Mouse (Mus musculus): Measurements from ENCODE around the gene Dagla.

The Dagla gene

DNA sequence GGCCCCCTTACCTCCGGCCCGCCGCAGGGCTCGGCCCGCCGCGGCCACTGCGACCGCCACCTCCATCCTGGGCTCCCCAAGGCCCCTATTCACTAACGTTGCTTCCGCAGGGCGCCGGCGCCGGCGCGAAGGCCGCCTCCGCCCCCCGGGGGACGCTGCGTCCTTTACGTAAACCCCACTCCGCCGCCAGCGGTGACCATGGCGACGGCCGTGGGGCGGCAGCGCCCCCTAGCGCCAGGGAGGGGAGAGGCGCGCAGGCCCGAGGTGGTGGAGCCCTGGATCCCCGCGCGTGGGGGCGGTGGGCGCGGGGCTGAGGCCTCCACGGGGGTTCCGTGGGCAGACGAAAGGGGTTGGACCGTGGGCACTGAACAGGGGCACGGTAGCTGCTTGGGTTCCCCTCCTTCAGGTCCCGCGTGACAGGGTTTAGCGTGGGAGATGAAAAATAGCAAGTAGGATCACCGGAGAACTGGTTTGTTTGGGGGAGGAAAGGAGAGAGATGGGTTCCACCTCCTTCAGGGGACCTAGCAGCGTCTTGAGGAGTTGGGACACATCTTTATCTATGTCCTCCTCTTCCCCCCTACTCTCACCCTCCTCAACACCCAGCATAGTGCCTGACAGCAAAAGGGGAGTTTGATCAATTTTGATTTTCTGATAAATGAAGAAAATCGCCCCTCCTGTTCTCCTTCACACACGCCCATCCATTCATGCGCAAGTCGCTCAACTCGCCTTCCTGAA lies at the start of gene Dagla:
TSS of gene Dagla (minus strand) at position 68 of the 735 bp plus-strand sequence.
- DNase-seq (ENCODE audit: low read depth, low spot score): peak; percentile 51

DNA sequence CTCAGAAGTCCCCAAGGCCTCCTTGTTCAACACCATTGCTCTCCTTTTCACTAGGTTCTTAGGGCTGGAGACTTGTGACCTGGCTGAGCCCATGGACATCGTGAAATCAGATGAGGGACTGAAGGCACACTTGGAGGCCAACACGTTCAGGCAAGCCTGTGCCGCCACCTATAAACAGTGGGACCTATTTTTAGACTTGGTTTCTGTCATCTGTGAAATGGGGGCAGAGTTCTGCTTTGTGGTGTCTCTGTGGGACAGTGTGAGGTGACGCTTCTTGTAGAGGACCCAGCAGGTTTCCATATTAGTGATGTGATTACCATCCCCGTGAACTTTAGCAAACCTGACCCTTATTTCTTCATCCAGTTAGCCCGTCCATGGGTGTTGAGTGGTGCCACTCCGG lies 47.5 kb upstream of the Dagla start:
- no peak for DNase-seq (ENCODE audit: low read depth, low spot score)

DNA sequence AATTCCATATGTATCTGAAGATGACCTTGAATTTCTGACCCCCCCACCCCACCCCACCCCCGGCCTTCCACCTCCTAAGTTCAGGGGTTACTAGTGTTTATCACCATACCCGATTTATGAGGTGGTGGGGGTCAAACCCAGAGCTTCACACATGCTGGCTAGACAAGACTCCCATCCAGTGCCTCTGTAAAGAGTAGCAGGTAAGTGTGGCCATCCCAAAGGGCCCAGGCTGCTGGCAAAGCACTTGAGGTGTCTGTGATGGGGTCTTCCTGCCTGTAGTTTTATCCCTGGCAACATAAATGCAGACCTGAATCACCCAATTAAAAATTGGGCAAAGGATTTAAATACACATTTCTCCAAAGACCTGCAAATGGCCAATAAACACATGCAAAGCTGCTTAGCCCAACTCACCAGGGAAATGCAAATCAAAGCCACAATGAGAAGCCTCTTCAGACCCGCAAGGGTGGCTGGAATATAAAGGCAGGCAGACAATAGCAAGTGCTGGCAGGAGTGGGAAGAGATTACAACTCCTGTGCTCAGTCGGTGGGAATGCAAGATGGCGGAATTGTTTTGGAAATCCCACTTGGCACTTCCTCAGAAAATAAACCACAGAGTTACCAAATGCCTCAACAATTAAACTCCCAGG lies 43.1 kb upstream of the Dagla start:
- no peak for DNase-seq (ENCODE audit: low read depth, low spot score)

DNA sequence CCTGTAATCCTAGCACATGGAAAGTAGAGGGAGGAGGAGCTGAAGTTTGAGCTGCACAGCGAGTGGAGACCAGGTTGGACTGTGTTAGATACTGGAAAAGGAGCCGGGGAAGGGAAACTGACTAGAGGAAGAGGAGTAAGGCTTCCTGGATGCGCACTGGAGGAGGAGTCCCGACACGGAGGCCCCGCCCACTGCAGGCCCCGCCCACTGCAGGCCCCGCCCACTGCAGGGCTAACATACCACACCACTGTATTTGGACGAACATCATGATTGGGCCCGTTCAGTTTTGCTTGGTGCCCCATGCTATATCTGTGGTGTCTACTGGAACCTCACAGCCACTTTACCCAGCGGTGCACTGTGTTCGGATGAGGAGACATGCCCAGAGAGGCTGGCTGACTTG lies 41.0 kb upstream of the Dagla start:
- DNase-seq (ENCODE audit: low read depth, low spot score): no peak

DNA sequence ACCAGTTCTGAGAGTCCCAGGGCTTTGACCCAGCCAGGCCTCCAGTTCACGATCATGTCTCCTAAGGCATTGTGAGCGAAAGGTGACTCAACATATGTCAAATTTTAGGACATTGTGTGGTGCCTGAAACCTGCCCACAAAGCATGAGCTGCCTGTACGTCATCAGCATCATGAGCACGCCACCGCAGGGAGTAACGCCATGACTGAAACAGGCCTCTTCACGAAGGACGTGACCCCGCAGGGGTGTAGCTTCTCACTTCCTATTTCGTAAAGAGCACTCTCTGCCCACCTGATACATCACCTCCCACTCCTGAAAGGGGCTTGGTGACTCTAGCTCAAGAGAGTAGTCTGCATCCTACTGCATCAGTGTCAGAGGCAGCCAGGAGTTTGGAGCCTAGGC lies 39.2 kb upstream of the Dagla start:
- no peak for DNase-seq (ENCODE audit: low read depth, low spot score)

DNA sequence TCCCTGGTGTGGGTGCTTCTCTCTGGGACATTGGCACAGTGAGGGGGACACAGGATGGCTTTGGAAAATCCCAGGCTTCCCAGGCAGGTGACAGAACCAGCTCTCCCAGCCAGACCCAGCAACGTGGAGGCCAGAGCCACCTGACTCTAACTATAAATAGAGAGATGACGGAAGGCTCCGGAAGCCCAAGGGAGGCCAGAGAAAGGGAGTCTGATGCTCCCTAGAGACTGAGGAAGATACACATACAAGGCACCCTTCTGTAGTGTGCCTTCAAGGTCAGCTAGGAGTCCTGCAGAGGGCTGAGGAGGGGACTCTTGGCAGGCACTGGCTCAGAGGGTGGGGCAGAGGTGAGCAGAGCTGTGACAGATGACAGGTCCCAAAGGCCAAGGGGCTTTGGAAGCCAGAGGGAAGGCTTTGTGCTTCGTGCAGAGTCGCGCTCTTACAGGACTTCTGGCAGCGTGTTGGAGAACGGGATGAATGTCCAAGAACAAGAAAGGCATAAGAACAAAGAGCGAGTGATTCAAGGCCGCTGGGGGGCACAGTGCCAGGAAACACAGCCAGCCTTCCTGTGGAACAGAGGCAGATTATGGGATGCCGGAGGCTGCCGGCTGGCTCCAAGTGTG lies 37.3 kb upstream of the Dagla start:
- DNase-seq (ENCODE audit: low read depth, low spot score): no peak

DNA sequence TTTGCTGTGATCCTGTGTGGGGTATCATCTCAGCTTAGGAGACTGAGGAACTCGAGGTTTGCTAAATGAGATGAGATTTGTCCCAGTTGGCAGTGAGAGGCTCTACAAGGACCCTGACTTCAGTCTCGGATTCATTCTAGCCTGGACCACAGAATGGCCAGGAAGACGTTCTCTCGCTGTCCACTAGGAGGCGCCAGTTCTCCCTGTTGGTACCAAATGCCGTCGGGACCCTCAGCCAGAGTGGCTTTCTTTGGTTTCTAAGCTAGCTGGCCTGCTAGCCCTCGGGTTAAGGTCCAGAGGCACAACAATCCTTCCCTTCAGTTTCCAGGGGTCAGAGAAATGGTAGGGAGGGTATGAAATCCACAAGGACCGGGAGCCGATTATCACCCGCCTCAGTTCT lies 36.5 kb upstream of the Dagla start:
- peak; percentile 64 for DNase-seq (ENCODE audit: low read depth, low spot score)

DNA sequence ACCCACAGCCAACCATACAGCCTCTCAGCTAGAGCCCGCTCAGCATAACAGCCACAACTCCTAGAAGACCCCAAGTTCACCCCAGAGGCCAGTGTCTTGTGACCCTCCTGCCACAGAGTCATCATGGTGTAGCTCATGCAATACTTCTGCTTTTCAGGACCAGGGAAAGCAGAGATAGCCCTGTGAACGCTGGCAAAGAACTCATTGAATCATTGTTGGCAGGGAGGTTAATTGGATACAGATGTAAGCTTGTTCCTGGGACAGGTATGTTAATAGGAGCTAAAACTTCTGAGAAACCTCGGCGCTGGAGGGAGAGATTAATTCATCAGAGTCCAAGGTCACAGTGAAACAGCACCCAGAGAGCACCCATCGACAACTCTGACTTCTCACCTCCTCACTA lies 36.0 kb upstream of the Dagla start:
- peak; percentile 36 for DNase-seq (ENCODE audit: low read depth, low spot score)

DNA sequence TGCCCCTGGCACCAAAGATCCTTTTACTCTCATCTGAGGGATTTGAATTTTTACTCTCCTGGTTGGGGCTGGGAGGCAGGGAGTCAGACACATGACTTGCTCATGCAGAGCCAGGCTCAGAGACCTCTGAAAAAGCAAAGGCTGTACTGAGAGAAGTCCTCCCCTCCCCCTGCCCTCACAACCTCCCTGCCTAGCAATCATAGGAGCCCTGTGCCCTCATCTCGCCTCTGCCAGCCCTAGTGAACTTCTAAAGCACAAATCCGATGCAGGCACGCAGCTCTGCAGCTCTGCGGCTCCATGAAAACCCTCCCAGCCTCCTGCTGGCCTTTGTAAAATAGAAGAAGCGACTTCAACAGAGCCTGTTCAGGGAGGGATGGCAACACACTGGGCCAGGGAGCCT lies 34.6 kb upstream of the Dagla start:
- DNase-seq (ENCODE audit: low read depth, low spot score): no peak

DNA sequence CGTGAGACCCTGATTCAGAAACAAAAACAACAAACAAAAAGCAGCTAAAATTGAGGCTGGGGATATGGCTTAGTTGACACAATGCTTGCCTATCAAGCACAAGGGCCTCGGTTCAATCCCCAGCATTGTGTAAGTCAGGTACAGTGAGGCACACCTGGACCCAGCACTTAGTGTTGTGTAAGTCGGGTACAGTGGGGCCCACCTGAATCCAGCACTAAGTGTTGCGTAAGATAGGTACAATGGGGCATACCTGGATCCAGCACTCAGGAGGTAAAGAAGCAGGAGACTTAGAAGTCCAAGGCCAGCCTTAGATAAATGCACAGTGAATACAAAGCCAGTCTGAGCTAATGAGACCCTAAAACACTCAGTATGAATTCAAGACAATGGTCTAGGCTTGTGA lies 34.0 kb upstream of the Dagla start:
- DNase-seq (ENCODE audit: low read depth, low spot score): no peak

DNA sequence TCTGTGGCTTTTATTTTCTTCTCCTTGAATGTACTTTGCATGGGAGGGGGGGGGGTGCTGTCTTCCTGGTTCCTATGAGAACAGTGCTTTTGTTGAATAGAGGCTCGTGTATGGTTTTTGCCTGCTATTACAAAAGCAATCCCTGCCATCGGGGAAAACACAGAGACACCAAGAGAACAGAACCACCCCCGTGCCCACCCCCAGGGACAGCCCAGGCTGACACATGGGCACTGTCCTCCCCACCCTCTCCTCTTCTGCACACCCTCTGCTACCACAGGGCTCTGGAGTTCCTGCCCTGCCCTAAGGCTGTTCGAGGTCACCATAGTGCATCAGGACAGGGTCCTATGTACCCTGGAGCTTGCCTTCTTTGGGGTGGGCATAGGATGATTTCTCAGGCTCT lies 29.8 kb upstream of the Dagla start:
- DNase-seq (ENCODE audit: low read depth, low spot score): no peak

DNA sequence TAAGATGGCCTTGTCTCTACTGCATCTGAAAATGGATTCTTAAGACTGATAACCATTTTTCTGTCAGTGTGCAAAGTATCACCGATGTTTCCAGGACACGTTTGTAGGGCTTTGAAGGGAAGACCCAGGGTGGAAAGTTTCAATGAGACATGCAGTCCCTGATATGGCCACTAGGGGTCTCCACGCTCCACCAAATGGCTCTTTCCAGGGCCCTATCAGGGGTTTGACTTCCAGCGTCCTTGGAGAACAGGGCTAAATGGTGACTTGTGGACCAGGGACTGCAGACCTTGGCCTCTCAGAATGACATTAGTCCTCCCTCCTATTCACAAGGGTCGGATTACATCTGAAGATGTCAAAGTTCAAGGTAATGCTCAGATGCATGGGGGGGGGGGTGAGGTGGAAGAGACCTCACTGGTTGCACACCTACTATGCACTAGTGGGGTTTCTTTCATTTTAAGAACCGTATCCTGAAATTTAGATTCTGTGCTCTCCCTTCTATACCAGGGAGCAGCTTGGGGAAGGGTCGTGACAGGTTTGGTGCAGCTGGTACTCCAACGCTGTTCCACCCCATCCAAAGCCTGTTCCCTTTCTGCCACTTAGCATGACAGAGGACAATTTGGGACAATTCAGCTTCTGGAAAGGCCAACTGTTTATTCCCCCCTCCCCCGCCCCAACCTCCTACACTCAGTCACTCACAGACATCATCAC lies 29.0 kb upstream of the Dagla start:
- peak; percentile 65 for DNase-seq (ENCODE audit: low read depth, low spot score)

DNA sequence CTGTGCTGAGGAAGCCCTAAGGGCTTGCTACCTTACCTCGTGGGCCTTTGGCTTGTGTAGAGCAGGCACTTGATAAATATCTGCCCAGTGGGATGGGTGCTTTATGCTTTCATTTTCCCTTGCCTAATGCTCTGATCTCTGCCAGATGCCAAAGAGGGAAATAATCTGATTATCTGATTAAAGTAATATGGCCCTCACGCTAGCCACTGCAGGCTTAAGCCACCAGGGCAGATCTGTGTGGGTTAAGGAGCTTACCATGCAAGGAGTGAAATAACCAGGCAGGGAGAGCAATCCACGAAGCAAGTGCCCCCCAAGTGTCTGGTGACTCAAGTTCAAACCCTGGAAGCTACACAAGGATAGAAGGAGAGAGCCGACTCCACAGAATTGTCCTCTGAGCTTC lies 27.0 kb upstream of the Dagla start:
- DNase-seq (ENCODE audit: low read depth, low spot score): no peak

DNA sequence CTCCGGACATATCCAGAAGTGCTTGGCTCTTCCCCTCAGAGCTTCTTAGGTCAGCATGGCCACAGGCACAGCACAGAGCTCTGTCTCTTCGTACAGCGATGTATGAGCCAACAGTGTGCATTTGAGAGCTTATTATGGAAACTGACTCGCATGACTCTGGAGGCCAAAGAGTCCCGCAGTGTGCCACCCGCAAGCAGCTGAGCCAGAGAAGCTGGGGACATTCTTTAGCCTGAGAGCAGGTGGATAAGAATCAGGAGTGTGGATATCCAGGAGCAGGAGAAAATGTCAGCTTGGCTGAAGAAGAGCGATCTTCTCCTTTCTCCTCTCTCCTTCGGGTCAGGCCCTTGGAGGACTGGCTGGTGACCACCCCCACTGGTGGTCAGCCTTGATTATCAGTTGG lies 24.4 kb upstream of the Dagla start:
- no peak for DNase-seq (ENCODE audit: low read depth, low spot score)

DNA sequence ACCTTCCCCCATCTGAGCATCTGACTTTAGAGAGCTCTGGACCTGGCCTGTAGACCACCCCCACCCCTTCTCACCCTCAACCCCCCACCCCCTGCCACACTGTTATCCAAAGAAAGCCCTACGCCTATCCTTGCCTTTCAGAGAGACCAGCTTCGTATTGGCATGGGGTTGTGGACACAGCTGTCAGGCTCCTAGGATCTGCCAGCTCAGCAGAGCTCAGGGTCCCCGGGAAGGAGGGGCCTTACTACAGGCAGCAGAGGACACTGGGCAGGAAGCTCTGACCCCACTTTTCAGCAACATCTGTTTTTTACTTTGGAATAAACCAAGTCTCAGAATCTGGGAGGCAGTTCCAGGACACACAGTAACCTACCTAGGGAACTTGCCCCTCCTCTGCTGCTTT lies 21.9 kb upstream of the Dagla start:
- no peak for DNase-seq (ENCODE audit: low read depth, low spot score)

DNA sequence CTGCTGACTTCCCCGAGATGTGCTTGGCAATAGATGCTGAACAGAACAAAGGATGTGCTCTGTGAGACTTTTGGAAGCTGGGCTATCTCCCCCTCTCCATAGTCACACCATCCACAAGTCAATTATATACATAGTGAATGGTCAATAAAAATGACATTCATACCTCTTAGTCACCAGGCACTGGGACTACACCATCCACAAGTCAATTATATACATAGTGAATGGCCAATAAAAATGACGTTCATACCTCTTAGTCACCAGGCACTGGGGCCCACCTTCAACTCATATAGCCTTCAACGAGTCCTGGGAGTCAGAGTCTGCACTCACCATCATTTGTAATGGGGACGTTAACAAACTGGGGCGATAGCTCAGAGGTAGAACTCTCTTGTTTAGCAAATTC lies 19.2 kb upstream of the Dagla start:
- DNase-seq (ENCODE audit: low read depth, low spot score): no peak

DNA sequence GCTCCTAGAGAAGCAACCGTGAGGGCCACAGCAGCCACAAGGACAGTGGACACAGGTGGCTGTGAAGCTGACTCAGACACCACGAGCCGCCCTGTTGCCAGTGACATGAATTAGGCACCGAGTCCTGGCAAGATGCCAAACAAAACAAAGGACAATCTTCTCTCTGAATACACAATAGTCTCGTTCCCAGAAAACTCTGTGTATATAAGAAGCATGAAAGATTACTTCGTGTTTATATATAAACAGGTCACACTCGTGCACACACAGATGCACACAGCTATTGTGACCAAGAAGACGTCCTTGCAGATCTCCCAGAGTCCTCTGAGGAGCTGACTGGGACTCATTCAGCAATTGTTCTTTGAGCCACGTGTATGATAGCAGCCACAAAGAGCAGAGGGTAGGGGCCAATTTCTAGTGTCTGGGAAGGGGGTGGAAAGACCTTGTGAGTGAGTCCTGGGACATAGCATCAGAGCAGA lies 18.7 kb upstream of the Dagla start:
- no peak for DNase-seq (ENCODE audit: low read depth, low spot score)

DNA sequence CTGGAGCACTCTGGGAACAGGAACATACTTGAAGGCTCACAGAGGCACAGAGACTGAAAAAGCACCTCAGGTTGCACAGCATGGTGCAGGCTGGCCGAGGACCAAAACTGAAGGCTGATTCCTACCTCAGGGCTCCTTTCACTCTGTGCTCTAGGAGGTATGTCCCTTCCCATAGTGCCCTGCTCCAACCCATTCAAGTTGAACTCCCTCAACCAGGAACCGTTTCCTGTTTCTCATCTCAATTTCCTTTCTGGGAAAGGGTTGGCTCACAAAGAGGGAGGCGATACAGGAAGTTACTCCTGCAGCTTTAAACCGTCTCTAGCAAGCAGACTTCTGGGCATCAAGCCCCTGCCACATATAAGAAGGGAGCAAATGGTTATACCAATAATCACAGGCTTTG lies 13.1 kb upstream of the Dagla start:
- DNase-seq (ENCODE audit: low read depth, low spot score): no peak

DNA sequence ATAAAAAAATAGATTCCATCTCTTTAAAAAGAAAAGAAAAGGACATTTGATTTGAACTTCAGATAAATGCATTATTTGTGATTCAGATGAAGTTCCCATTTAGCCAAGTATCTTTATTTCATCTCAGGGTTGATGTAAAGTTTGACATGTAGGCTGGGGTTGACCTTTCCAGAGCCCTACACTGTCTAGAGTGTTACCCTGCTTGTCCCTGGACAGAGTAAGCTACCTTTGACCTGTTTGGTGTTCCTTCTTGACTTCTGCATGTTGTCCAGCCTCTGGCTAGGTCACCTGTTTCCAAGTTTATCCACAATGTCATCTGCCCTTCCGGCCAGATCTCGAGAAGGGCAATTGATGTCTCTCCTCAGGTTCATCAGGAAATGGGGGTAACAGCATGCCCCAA lies 12.7 kb upstream of the Dagla start:
- no peak for DNase-seq (ENCODE audit: low read depth, low spot score)

DNA sequence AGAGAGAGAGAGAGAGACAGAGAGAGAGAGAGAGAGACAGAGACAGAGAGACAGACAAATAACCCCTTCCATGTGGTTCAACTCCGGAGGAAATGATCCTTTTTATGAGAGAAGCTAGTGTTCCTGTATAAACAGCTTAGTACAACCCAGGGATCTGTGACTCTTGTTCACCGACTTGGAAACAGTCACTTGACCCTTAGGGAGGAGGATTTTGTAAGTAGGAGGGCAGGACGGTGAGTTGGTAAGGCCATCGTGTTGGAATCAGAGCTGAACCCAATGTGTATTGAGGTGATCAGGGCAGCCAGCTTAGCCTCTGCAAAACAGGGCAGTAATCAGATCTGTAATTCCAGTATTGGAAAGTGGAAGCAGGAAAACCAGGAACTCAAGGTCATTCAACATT lies 12.3 kb upstream of the Dagla start:
- DNase-seq (ENCODE audit: low read depth, low spot score): no peak

DNA sequence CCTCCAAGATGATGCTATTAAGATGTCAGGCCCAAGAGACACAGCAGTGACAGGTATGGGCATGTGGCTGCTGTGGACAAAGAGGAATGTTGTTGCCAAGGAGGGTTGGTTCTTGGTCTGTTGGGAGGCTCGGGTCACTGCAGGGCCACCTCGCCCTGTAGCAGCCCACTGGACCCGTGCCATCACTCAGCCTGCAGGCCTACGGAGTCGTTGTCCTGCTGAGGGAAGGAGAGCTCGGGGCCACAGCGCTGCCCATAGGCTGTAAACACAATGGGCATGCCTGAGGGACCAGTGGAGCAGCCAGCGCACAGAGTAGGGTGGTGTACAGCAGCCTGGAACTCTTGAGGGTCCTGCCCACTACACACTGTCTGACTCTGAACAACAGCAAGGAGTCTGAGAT lies 7.4 kb upstream of the Dagla start:
- no peak for DNase-seq (ENCODE audit: low read depth, low spot score)

DNA sequence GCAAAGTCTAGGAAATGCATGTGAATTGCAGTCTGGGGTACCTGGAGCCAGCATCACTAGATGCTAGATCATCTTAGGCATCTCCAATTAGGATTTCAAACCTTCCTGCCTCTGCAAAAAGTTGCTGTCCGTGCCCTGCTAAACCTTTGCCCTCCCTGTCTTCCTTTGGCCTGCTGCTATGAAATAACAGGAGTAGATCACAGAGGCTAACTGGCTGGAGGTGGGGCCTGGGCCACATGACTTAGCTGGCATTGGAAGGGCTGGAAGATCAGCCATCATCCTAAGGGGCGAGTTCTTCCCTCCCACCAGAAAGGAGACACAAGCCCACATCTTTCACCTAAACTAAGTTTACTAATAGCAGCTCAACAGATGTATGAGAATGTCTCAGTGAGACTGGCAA lies 4.3 kb upstream of the Dagla start:
- DNase-seq (ENCODE audit: low read depth, low spot score): no peak
